Mouse (Mus musculus): Measurements from ENCODE around the gene Hist2h2bb.

DNA sequence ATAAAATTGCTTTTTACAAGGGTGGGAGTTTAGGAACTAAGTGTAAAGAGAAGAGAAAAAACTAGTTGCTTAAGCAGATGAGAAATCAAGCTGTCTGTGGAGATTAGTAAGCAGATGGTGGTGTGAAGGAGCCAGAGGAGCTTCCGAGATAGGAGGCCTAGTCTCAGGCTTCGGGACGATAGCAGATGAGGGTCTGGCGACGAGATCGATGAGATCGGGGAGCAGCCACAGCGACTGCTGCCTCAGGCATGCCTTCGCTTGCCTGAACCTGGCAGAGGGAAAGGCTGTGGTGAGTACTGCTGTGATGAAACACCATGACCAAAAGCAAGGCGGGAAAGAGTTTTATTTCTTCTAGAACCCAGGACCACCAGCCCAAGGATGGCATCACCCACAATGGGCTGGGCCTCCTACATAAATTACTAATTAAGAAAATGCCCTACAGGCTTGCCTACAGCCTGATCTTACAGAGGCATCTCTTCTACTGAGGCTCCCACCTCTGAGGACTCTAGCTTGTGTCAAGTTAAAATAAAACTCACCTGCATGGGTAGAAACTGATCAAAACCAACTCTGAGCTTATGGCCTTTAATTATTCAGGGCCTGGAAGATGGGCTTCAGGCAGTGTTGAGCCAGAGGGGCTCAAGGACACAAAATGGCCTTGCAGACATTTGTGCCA lies 14.7 kb upstream of the Hist2h2bb start:
- TF ChIP-seq CTCF (IDR thresholded peaks at IDR 0.05; ENCODE audit: low read depth, low read length) (no peak), POLR2A (IDR thresholded peaks at IDR 0.05; ENCODE audit: borderline replicate concordance, low read depth, low read length) (no peak)

Measured in bone marrow macrophage, adult 2 months (primary cell).